Mouse (Mus musculus) megakaryocyte, adult 5-6 weeks (primary cell): ENCODE measurements around the gene Vmn2r67. TPM values are rescaled to one million over a fixed set of nuclear protein-coding genes. Genes with fewer than 3 reads are reported as not detected.
"Not testable (repeated sequence)": the region's sequence is repeated elsewhere in the genome, so short reads cannot be mapped to it uniquely, and the experiment has no call there.

Experiments
- ATAC-seq: 2 replicates; pipeline ENCODE4 v1.8.0; 2016; ENCODE audit warnings: mild to moderate bottlenecking, inconsistent platforms; ENCODE audit not compliant: poor library complexity, severe bottlenecking
- total RNA-seq, 2 experiments: library from RNA; stranded (forward) in 1 of 2; stranded (reverse) in 1 of 2; fragments of 153-499, 151-499 nt in 1 of 2; fragments of 221-1000, 200-1000 nt in 1 of 2; gene quantifications; 2 replicates each; pipeline versions ENCODE4 v1.2.3 to v1.2.4; 2015 to 2017

The Vmn2r67 gene
- total RNA-seq (2015) (not detected in 2 replicates), total RNA-seq (2017) (not detected in 2 replicates)

- ATAC-seq = no peak
Observed at GRCm38 (mm10) chr7:85155898-85156297, at the start of gene Vmn2r67. Gene Vmn2r67, minus strand, starts transcription at chr7:85155998.

GRCm38 (mm10) chr7:85104531-85104930 lies 51.3 kb downstream of the Vmn2r67 start:
- ATAC-seq = not testable (repeated sequence)

Other genes starting within 250 kb of the Vmn2r67 start
- gene Vmn2r65, start 191.9 kb downstream of the Vmn2r67 start, total RNA-seq (2015) = not detected in 2 replicates
- not detected in 2 replicates for gene Vmn2r65, start 191.9 kb downstream of the Vmn2r67 start, total RNA-seq (2017)
- gene Vmn2r66, start 143.7 kb downstream of the Vmn2r67 start, total RNA-seq (2015) = not detected in 2 replicates
- not detected in 2 replicates for gene Vmn2r66, start 143.7 kb downstream of the Vmn2r67 start, total RNA-seq (2017)
- gene Vmn2r68, start 81.8 kb upstream of the Vmn2r67 start, total RNA-seq (2015) = not detected in 2 replicates
- not detected in 2 replicates for gene Vmn2r68, start 81.8 kb upstream of the Vmn2r67 start, total RNA-seq (2017)